Mouse (Mus musculus) lung, postnatal 0 days (tissue): ENCODE measurements at regions not wholly inside any gene's neighbourhood (a gene's known extent, or its start where the extent isn't known, plus 50 kb on each side); places are given as distances from the start of the nearest gene placed in this dataset.

Experiments
- ATAC-seq: fragments of 200-750 bp; cut with Nextera tagmentation; 2 replicates; pipeline ENCODE4 v1.8.0; 2017; ENCODE audit warnings: moderate library complexity
- DNase-seq: peaks from one replicate; pipeline ENCODE4 v3.0.0-alpha.2; 2016; ENCODE audit warnings: low spot score
- H3K27ac ChIP-seq: fragments of 300-500 bp; sonication (generic); 2 replicates; pipeline ENCODE4 v1.5.1; 2014; ENCODE audit warnings: antibody characterized with exemption, mild to moderate bottlenecking, low read length, mixed read lengths
- H3K27me3 ChIP-seq: fragments of 300-500 bp; sonication (generic); replicated peaks from 2 replicates; pipeline ENCODE4 v1.6.1; 2014; ENCODE audit warnings: low read length, mixed read lengths; ENCODE audit not compliant: insufficient read depth
- H3K36me3 ChIP-seq: fragments of 300-500 bp; sonication (generic); 2 replicates; pipeline ENCODE4 v1.6.1; 2014; ENCODE audit warnings: low read length, mixed read lengths; ENCODE audit not compliant: insufficient read depth
- H3K4me1 ChIP-seq: fragments of 300-500 bp; sonication (generic); 2 replicates; pipeline ENCODE4 v1.6.1; 2014; ENCODE audit warnings: antibody characterized with exemption, low read depth, low read length, mixed read lengths; ENCODE audit not compliant: insufficient read depth
- H3K4me2 ChIP-seq: fragments of 300-500 bp; sonication (generic); replicated peaks from 2 replicates; pipeline ENCODE4 v1.6.1; 2014; ENCODE audit warnings: low read depth, mild to moderate bottlenecking, low read length, moderate library complexity, mixed read lengths
- H3K4me3 ChIP-seq: fragments of 300-500 bp; sonication (generic); 2 replicates; pipeline ENCODE4 v1.5.1; 2014; ENCODE audit warnings: low read depth, low read length
- H3K9ac ChIP-seq: fragments of 300-500 bp; sonication (generic); replicated peaks from 2 replicates; pipeline ENCODE4 v1.6.1; 2014; ENCODE audit warnings: low read depth, mild to moderate bottlenecking
- H3K9me3 ChIP-seq: fragments of 300-500 bp; sonication (generic); 2 replicates; pipeline ENCODE4 v1.6.1; 2016; ENCODE audit warnings: low read length, mixed read lengths
- CTCF ChIP-seq: IDR thresholded peaks from 2 replicates; pipeline ENCODE4 v1.5.1; 2016; ENCODE audit warnings: antibody characterized with exemption, mild to moderate bottlenecking
- EP300 ChIP-seq: IDR thresholded peaks from 2 replicates; pipeline ENCODE4 v1.6.1; 2016; ENCODE audit warnings: antibody characterized with exemption, mild to moderate bottlenecking, control low read depth
- WGBS: fragments of 180-500 bp; shearing (Covaris S2); extraction: QIAGEN DNeasy Blood & Tissue Kit; methylation state at CpG from one replicate; pipeline ENCODE4 v1.1.7; 2014; 5-methylcytosine and 5-hydroxymethylcytosine counted together

DNA sequence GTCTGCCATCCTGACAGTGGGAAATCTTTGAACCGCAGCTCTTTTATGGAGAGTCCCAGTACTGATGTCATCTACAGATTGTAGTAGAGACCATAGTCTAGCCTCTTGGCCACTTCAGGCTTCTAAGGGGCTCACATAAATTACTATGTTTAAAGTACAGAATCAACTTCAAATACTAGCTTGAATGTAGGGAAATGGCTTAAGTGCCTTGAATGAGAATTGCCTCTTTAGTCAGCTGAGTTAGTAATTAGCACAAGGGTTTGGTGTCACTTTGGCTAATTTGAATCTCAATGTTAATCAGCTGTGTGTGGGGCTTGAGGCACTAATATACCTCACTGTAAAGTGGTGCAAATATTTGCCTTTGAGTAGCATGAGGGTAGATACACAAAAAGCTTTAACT is 152.2 kb upstream of the Fam19a1 start:
- Histone ChIP-seq H3K4me3 (no peak overlapping the region), H3K9ac (no peak overlapping the region), H3K9me3 (no peaks in the 10 kb centered on the region), H3K27me3 (no peaks in the 10 kb centered on the region), H3K4me1 (no peaks in the 10 kb centered on the region), H3K36me3 (no peaks in the 10 kb centered on the region), H3K4me2 (no peak overlapping the region), H3K27ac (no peak overlapping the region)
- no peak for TF ChIP-seq CTCF
- no peak for TF ChIP-seq EP300
- WGBS: 74% methylated on average over 1 of the region's 1 CpGs
- no peak for ATAC-seq
- DNase-seq: no peak

DNA sequence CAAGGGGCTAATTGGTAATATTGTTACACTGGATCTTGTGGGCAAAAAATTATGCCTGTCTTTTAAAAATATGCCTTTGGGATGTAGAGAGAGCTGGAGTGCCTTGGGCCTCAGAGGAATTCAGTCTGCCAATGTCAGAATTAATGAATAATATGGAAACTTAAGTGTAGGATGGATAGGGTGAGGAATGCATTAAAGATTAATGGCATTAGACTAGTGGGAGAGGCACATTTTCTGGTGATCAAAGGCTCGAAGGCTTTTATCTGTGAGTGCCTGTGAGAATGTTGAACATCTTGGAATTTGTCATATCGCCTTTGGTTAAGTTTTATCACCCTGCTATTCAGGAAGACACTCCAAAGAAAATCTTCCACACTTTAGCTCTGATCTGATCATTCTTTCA is 146.7 kb upstream of the Fam19a1 start:
- Histone ChIP-seq H3K27me3 (no peaks in the 10 kb centered on the region), H3K9me3 (no peaks in the 10 kb centered on the region), H3K9ac (no peak overlapping the region), H3K4me1 (no peaks in the 10 kb centered on the region), H3K4me2 (no peak overlapping the region), H3K27ac (no peak overlapping the region), H3K4me3 (no peak overlapping the region), H3K36me3 (no peaks in the 10 kb centered on the region)
- DNase-seq: no peak
- WGBS: 38% methylated on average over 2 of the region's 2 CpGs
- TF ChIP-seq EP300 (no peak), CTCF (no peak)
- no peak for ATAC-seq

DNA sequence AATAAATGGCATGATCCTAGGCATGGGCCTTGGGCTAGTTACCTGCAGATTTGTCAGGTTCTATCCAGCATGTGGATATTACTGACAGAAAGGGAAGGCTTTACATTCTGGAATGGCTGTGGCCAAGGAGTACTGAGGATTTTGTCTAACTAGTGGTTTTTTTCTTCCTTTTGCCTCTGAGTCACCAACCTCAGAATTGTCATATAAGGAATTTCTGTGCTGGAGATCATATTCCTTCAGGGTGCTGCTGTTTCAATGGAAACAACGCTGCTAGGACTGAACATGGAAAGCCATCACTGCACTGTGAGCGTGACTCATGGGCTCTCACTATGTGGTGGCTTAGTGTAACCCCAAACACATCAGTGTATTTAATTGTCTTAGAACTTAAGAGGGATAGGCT is 137.0 kb upstream of the Fam19a1 start:
- Histone ChIP-seq H3K4me3 (no peak overlapping the region), H3K4me1 (no peaks in the 10 kb centered on the region), H3K9ac (no peak overlapping the region), H3K4me2 (no peak overlapping the region), H3K27me3 (no peaks in the 10 kb centered on the region), H3K9me3 (no peaks in the 10 kb centered on the region), H3K36me3 (no peaks in the 10 kb centered on the region), H3K27ac (no peak overlapping the region)
- WGBS: 97% methylated on average over 2 of the region's 2 CpGs
- no peak for DNase-seq
- ATAC-seq: no peak
- no peak for TF ChIP-seq EP300
- no peak for TF ChIP-seq CTCF

DNA sequence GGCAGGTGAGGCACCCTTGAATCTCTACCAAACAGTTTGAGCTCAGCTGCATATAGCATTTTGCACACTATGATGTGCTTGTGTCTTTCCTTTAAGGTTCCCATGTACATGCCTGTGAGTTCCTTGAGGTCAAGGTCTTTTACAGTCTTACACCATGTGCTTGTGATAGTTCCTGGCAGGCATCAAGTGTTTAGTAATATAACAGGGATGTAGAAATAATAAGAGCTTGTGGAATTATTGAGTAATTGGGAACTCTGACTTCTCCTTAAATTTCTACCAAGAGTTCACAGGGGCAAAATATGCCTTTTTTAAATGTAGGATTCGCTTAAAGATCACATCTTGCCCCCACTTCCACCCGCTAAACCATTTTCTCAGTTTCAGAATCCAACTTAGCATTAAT is 115.9 kb upstream of the Fam19a1 start:
- 65% methylated on average over 2 of the region's 2 CpGs for WGBS
- no peak overlapping the region for H3K27ac ChIP-seq

DNA sequence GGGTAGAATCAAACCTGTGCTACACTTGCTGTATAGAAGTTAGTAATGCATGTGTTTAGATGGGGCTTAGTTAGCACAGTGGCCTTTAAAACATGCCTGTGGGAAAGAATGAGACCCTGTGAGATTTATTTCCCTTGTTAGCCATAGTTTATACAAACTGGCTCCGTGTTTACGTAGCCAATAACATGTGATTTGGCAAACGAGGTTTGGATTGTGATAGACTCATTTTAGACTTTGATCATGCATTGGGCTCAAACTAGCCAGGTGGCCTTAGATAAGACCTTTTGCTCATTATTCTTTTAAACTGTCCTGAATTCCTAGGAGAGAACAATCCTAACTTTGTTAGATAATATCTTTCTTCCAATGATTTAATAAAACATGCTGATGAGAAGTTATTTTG is 115.2 kb upstream of the Fam19a1 start:
- Histone ChIP-seq H3K27me3 (no peaks in the 10 kb centered on the region), H3K4me3 (no peak overlapping the region), H3K9me3 (no peaks in the 10 kb centered on the region), H3K4me1 (no peaks in the 10 kb centered on the region; the same call in 1 of the 2 replicates), H3K36me3 (no peaks in the 10 kb centered on the region), H3K27ac (no peak overlapping the region), H3K9ac (no peak overlapping the region), H3K4me2 (no peak overlapping the region)
- DNase-seq: no peak
- 29% methylated on average over 3 of the region's 3 CpGs for WGBS
- ATAC-seq: no peak
- no peak for TF ChIP-seq EP300
- TF ChIP-seq CTCF: no peak

More for the DNA sequence above, 115.9 kb upstream of the Fam19a1 start:
- H3K4me3 ChIP-seq: no peak overlapping the region
- no peak overlapping the region for H3K4me2 ChIP-seq
- H3K36me3 ChIP-seq: no peaks in the 10 kb centered on the region
- no peak overlapping the region for H3K9ac ChIP-seq
- ATAC-seq (peak; percentile 63), DNase-seq (peak; percentile 66)
- no peaks in the 10 kb centered on the region for H3K9me3 ChIP-seq
- H3K4me1 ChIP-seq: no peaks in the 10 kb centered on the region; the same call in 1 of the 2 replicates
- no peak for TF ChIP-seq CTCF
- peak; percentile 50; the same call in 1 of the 2 replicates for TF ChIP-seq EP300
- H3K27me3 ChIP-seq: no peaks in the 10 kb centered on the region

DNA sequence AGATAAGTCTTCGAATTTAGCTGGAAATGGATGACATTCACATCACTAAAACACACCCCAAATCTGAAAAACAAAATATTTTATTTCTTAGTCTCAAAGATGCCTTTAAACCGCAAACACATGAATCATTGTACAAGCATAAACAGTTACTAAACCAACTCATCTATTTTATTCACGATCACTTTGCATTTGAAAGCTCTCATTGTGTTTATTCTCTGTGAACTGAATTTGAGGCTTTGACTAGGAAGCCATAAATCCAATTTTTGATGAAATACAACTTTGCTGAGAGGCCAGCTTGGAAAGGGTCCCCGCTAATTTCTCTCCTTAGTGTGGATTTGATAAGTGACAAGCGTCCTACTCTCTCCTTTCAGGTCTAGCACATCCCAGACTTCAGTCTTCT is 113.5 kb upstream of the Fam19a1 start:
- ATAC-seq (no peak), DNase-seq (no peak)
- no peak overlapping the region for H3K9ac ChIP-seq
- H3K4me3 ChIP-seq: no peak overlapping the region
- no peak overlapping the region for H3K27ac ChIP-seq
- WGBS: 73% methylated on average over 5 of the region's 5 CpGs
- H3K9me3 ChIP-seq: no peaks in the 10 kb centered on the region
- no peak overlapping the region for H3K4me2 ChIP-seq
- H3K4me1 ChIP-seq: no peaks in the 10 kb centered on the region; the same call in 1 of the 2 replicates
- H3K27me3 ChIP-seq: no peaks in the 10 kb centered on the region
- TF ChIP-seq EP300 (no peak), CTCF (no peak)
- H3K36me3 ChIP-seq: no peaks in the 10 kb centered on the region

DNA sequence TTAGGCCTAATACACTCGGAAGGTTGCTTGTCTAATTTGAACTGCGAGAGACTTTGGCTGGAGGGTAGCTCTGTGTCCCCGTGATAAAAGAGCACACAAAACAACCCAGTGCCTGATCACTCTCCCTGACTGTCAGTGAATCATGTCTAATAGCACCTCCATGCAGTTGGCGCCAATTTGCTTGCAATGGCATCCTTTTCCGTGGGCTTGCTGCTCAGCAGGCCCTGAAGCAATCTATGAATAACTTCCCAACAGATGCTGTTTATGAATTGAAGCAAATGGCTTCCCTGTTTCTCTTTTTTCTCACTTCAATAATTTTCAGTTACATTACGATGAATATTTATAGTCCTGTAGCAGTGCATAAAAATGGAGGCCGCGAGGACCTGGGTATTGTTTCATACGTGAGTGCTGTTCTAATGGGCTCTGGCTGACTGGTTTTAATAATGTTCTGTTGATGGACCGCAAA is 112.9 kb upstream of the Fam19a1 start:
- no peak overlapping the region for H3K27ac ChIP-seq
- no peak overlapping the region for H3K4me3 ChIP-seq
- H3K9ac ChIP-seq: no peak overlapping the region
- H3K9me3 ChIP-seq: no peaks in the 10 kb centered on the region
- 85% methylated on average over 10 of the region's 10 CpGs for WGBS
- no peak for DNase-seq
- no peak for TF ChIP-seq CTCF
- no peak for TF ChIP-seq EP300
- no peaks in the 10 kb centered on the region for H3K27me3 ChIP-seq
- H3K4me1 ChIP-seq: no peaks in the 10 kb centered on the region; the same call in 1 of the 2 replicates
- no peak overlapping the region for H3K4me2 ChIP-seq
- no peak for ATAC-seq
- H3K36me3 ChIP-seq: no peaks in the 10 kb centered on the region
